Mouse (Mus musculus): ENCODE data around the gene Ctnna2. TPM values are rescaled to one million over a fixed set of nuclear protein-coding genes. Genes with fewer than 3 reads are reported as not detected.

The Ctnna2 gene
- polyA plus RNA-seq, 1 experiment from 2014 or later = 1.6 TPM

GRCm38 (mm10) chr6:77306796-77307195 lies 672.7 kb downstream of the Ctnna2 start:
- no peaks in the 10 kb centered on the region for H3K4me1 ChIP-seq (ENCODE audit: control insufficient read depth, insufficient read depth, low read length)
- no peaks in the 10 kb centered on the region for H3K9me3 ChIP-seq (ENCODE audit: control insufficient read depth, low read length)
- H3K4me3 ChIP-seq (ENCODE audit: low read depth, low read length) = no peak overlapping the region
- ATAC-seq (ENCODE audit: insufficient number of reproducible peaks, low FRiP score, low TSS enrichment, low read depth) (no peak), DNase-seq (ENCODE audit: low spot score) (no peak)
- no peaks in the 10 kb centered on the region for H3K36me3 ChIP-seq (ENCODE audit: control insufficient read depth, insufficient read depth, low read length)
- no peak overlapping the region for H3K4me2 ChIP-seq (ENCODE audit: low read depth, severe bottlenecking)
- 91% methylated on average over 3 of the region's 3 CpGs for WGBS
- H3K27ac ChIP-seq (replicated peaks; ENCODE audit: low read depth, low read length) = no peak overlapping the region
- no peaks in the 10 kb centered on the region for H3K27me3 ChIP-seq (ENCODE audit: control insufficient read depth, insufficient read depth, low read length)
- H3K9ac ChIP-seq (ENCODE audit: low read length) = no peak overlapping the region

- Histone ChIP-seq H3K27me3 (ENCODE audit: control insufficient read depth, insufficient read depth, low read length) (no peaks in the 10 kb centered on the region), H3K27ac (replicated peaks; ENCODE audit: low read depth, low read length) (no peak overlapping the region), H3K4me3 (ENCODE audit: low read depth, low read length) (no peak overlapping the region), H3K4me2 (ENCODE audit: low read depth, severe bottlenecking) (no peak overlapping the region), H3K36me3 (ENCODE audit: control insufficient read depth, insufficient read depth, low read length) (no peaks in the 10 kb centered on the region), H3K4me1 (ENCODE audit: control insufficient read depth, insufficient read depth, low read length) (no peaks in the 10 kb centered on the region), H3K9ac (ENCODE audit: low read length) (no peak overlapping the region), H3K9me3 (ENCODE audit: control insufficient read depth, low read length) (no peaks in the 10 kb centered on the region)
- DNase-seq (ENCODE audit: low spot score) (no peak), ATAC-seq (ENCODE audit: insufficient number of reproducible peaks, low FRiP score, low TSS enrichment, low read depth) (no peak)
- 83% methylated on average over 1 of the region's 1 CpGs for WGBS
These were observed 678.2 kb downstream of the Ctnna2 start for GRCm38 (mm10) chr6:77301305-77301704.

GRCm38 (mm10) chr6:77291415-77291814 lies 688.1 kb downstream of the Ctnna2 start:
- DNase-seq (ENCODE audit: low spot score) (no peak), ATAC-seq (ENCODE audit: insufficient number of reproducible peaks, low FRiP score, low TSS enrichment, low read depth) (no peak)
- no peaks in the 10 kb centered on the region for H3K4me1 ChIP-seq (ENCODE audit: control insufficient read depth, insufficient read depth, low read length)
- H3K4me2 ChIP-seq (ENCODE audit: low read depth, severe bottlenecking) = no peak overlapping the region
- H3K4me3 ChIP-seq (ENCODE audit: low read depth, low read length) = no peak overlapping the region
- no peak overlapping the region for H3K27ac ChIP-seq (replicated peaks; ENCODE audit: low read depth, low read length)
- no peaks in the 10 kb centered on the region for H3K36me3 ChIP-seq (ENCODE audit: control insufficient read depth, insufficient read depth, low read length)
- no peaks in the 10 kb centered on the region for H3K27me3 ChIP-seq (ENCODE audit: control insufficient read depth, insufficient read depth, low read length)
- no peak overlapping the region for H3K9ac ChIP-seq (ENCODE audit: low read length)
- WGBS = 78% methylated on average over 6 of the region's 6 CpGs
- no peaks in the 10 kb centered on the region for H3K9me3 ChIP-seq (ENCODE audit: control insufficient read depth, low read length)

- Histone ChIP-seq H3K9ac (ENCODE audit: low read length) (no peak overlapping the region), H3K4me3 (ENCODE audit: low read depth, low read length) (no peak overlapping the region), H3K4me1 (ENCODE audit: control insufficient read depth, insufficient read depth, low read length) (no peaks in the 10 kb centered on the region), H3K27ac (replicated peaks; ENCODE audit: low read depth, low read length) (no peak overlapping the region), H3K9me3 (ENCODE audit: control insufficient read depth, low read length) (no peaks in the 10 kb centered on the region), H3K36me3 (ENCODE audit: control insufficient read depth, insufficient read depth, low read length) (no peaks in the 10 kb centered on the region), H3K4me2 (ENCODE audit: low read depth, severe bottlenecking) (no peak overlapping the region), H3K27me3 (ENCODE audit: control insufficient read depth, insufficient read depth, low read length) (no peaks in the 10 kb centered on the region)
- DNase-seq (ENCODE audit: low spot score) (no peak), ATAC-seq (ENCODE audit: insufficient number of reproducible peaks, low FRiP score, low TSS enrichment, low read depth) (no peak)
These were observed 691.1 kb downstream of the Ctnna2 start for GRCm38 (mm10) chr6:77288402-77288801.

GRCm38 (mm10) chr6:77286317-77286716 lies 693.2 kb downstream of the Ctnna2 start:
- no peak for ATAC-seq (ENCODE audit: insufficient number of reproducible peaks, low FRiP score, low TSS enrichment, low read depth)

GRCm38 (mm10) chr6:77278794-77279193 lies 700.7 kb downstream of the Ctnna2 start:
- H3K4me1 ChIP-seq (ENCODE audit: control insufficient read depth, insufficient read depth, low read length) = no peaks in the 10 kb centered on the region
- H3K36me3 ChIP-seq (ENCODE audit: control insufficient read depth, insufficient read depth, low read length) = no peaks in the 10 kb centered on the region

More at GRCm38 (mm10) chr6:77286317-77286716, 693.2 kb downstream of the Ctnna2 start:
- H3K4me3 ChIP-seq (ENCODE audit: low read depth, low read length) = no peak overlapping the region
- no peak overlapping the region for H3K27ac ChIP-seq (replicated peaks; ENCODE audit: low read depth, low read length)
- no peaks in the 10 kb centered on the region for H3K4me1 ChIP-seq (ENCODE audit: control insufficient read depth, insufficient read depth, low read length)
- no peaks in the 10 kb centered on the region for H3K36me3 ChIP-seq (ENCODE audit: control insufficient read depth, insufficient read depth, low read length)
- 45% methylated on average over 5 of the region's 5 CpGs for WGBS
- H3K4me2 ChIP-seq (ENCODE audit: low read depth, severe bottlenecking) = no peak overlapping the region
- no peaks in the 10 kb centered on the region for H3K27me3 ChIP-seq (ENCODE audit: control insufficient read depth, insufficient read depth, low read length)
- H3K9me3 ChIP-seq (ENCODE audit: control insufficient read depth, low read length) = no peaks in the 10 kb centered on the region
- H3K9ac ChIP-seq (ENCODE audit: low read length) = no peak overlapping the region
- DNase-seq (ENCODE audit: low spot score) = peak; percentile 27

GRCm38 (mm10) chr6:77265163-77265562 lies 714.3 kb downstream of the Ctnna2 start:
- H3K27me3 ChIP-seq (ENCODE audit: control insufficient read depth, insufficient read depth, low read length) = no peaks in the 10 kb centered on the region
- DNase-seq (ENCODE audit: low spot score) (peak; percentile 48), ATAC-seq (ENCODE audit: insufficient number of reproducible peaks, low FRiP score, low TSS enrichment, low read depth) (no peak)

More at GRCm38 (mm10) chr6:77278794-77279193, 700.7 kb downstream of the Ctnna2 start:
- no peak for ATAC-seq (ENCODE audit: insufficient number of reproducible peaks, low FRiP score, low TSS enrichment, low read depth)
- H3K27ac ChIP-seq (replicated peaks; ENCODE audit: low read depth, low read length) = no peak overlapping the region
- H3K9ac ChIP-seq (ENCODE audit: low read length) = no peak overlapping the region
- 83% methylated on average over 5 of the region's 5 CpGs for WGBS
- H3K4me2 ChIP-seq (ENCODE audit: low read depth, severe bottlenecking) = no peak overlapping the region
- H3K27me3 ChIP-seq (ENCODE audit: control insufficient read depth, insufficient read depth, low read length) = no peaks in the 10 kb centered on the region
- H3K9me3 ChIP-seq (ENCODE audit: control insufficient read depth, low read length) = no peaks in the 10 kb centered on the region
- DNase-seq (ENCODE audit: low spot score) = no peak
- H3K4me3 ChIP-seq (ENCODE audit: low read depth, low read length) = no peak overlapping the region

GRCm38 (mm10) chr6:77257358-77258105 lies 722.0 kb downstream of the Ctnna2 start:
- H3K27ac ChIP-seq (replicated peaks; ENCODE audit: low read depth, low read length) = no peak overlapping the region
- H3K36me3 ChIP-seq (ENCODE audit: control insufficient read depth, insufficient read depth, low read length) = no peaks in the 10 kb centered on the region
- no peak for DNase-seq (ENCODE audit: low spot score)
- no peak overlapping the region for H3K4me2 ChIP-seq (ENCODE audit: low read depth, severe bottlenecking)
- WGBS = 62% methylated on average over 7 of the region's 7 CpGs
- H3K9me3 ChIP-seq (ENCODE audit: control insufficient read depth, low read length) = no peaks in the 10 kb centered on the region
- H3K27me3 ChIP-seq (ENCODE audit: control insufficient read depth, insufficient read depth, low read length) = no peaks in the 10 kb centered on the region
- H3K9ac ChIP-seq (ENCODE audit: low read length) = no peak overlapping the region
- H3K4me3 ChIP-seq (ENCODE audit: low read depth, low read length) = no peak overlapping the region
- H3K4me1 ChIP-seq (ENCODE audit: control insufficient read depth, insufficient read depth, low read length) = no peaks in the 10 kb centered on the region
- ATAC-seq (ENCODE audit: insufficient number of reproducible peaks, low FRiP score, low TSS enrichment, low read depth) = no peak

More at GRCm38 (mm10) chr6:77265163-77265562, 714.3 kb downstream of the Ctnna2 start:
- no peaks in the 10 kb centered on the region for H3K9me3 ChIP-seq (ENCODE audit: control insufficient read depth, low read length)
- no peaks in the 10 kb centered on the region for H3K36me3 ChIP-seq (ENCODE audit: control insufficient read depth, insufficient read depth, low read length)
- no peak overlapping the region for H3K4me3 ChIP-seq (ENCODE audit: low read depth, low read length)
- no peak overlapping the region for H3K9ac ChIP-seq (ENCODE audit: low read length)
- no peaks in the 10 kb centered on the region for H3K4me1 ChIP-seq (ENCODE audit: control insufficient read depth, insufficient read depth, low read length)
- no peak overlapping the region for H3K27ac ChIP-seq (replicated peaks; ENCODE audit: low read depth, low read length)
- 4% methylated on average over 3 of the region's 3 CpGs for WGBS
- no peak overlapping the region for H3K4me2 ChIP-seq (ENCODE audit: low read depth, severe bottlenecking)

GRCm38 (mm10) chr6:77256348-77256747 lies 723.2 kb downstream of the Ctnna2 start:
- no peaks in the 10 kb centered on the region for H3K36me3 ChIP-seq (ENCODE audit: control insufficient read depth, insufficient read depth, low read length)
- ATAC-seq (ENCODE audit: insufficient number of reproducible peaks, low FRiP score, low TSS enrichment, low read depth) = no peak
- no peak overlapping the region for H3K9ac ChIP-seq (ENCODE audit: low read length)
- no peak overlapping the region for H3K27ac ChIP-seq (replicated peaks; ENCODE audit: low read depth, low read length)
- no peak overlapping the region for H3K4me3 ChIP-seq (ENCODE audit: low read depth, low read length)
- H3K4me2 ChIP-seq (ENCODE audit: low read depth, severe bottlenecking) = no peak overlapping the region
- DNase-seq (ENCODE audit: low spot score) = no peak
- H3K9me3 ChIP-seq (ENCODE audit: control insufficient read depth, low read length) = no peaks in the 10 kb centered on the region
- 96% methylated on average over 4 of the region's 4 CpGs for WGBS
- no peaks in the 10 kb centered on the region for H3K4me1 ChIP-seq (ENCODE audit: control insufficient read depth, insufficient read depth, low read length)
- H3K27me3 ChIP-seq (ENCODE audit: control insufficient read depth, insufficient read depth, low read length) = no peaks in the 10 kb centered on the region

Data from limb, embryonic 11.5 days (tissue).